Mouse (Mus musculus) Patski (cell line): ENCODE measurements around the gene Syne4. TPM values are rescaled to one million over a fixed set of nuclear protein-coding genes. Genes with fewer than 3 reads are reported as not detected.

Experiments used
- ATAC-seq: fragments of 100-300 bp; one replicate; pipeline ENCODE4 v1.8.0; 2021
- CTCF ChIA-PET: fragments of 350-600 bp; sonication (Branson Sonifier 250); formaldehyde crosslinking; loops from one replicate; lab custom pipeline; 2022; ENCODE audit warnings: inconsistent platforms; lab: Charles Lee
- POLR2A ChIA-PET: fragments of 350-600 bp; sonication (Branson Sonifier 250); formaldehyde crosslinking; loops from one replicate; lab custom pipeline; 2022; ENCODE audit warnings: antibody characterized with exemption, inconsistent platforms; lab: Charles Lee
- DNase-seq: peaks from one replicate; pipeline ENCODE4 v3.0.0-alpha.2; 2011; ENCODE audit warnings: low read depth, low spot score
- H3K27me3 ChIP-seq: fragments of 371-371 bp; one replicate; pipeline ENCODE4 v1.5.1; 2021
- CTCF ChIP-seq: fragments of 100-300 bp; IDR thresholded peaks from one replicate; pipeline ENCODE4 v1.5.1; 2021
- in situ Hi-C: fragments of 300-500 bp; cut with MboI; formaldehyde crosslinking; loops from 3 replicates; pipeline ENCODE4 v1.11.1; 2018; ENCODE audit warnings: low pct_unique_long_range_greater_than_20kb, mixed read lengths
- polyA plus RNA-seq: library from polyadenylated mRNA; unstranded; gene quantifications from one replicate; pipeline ENCODE4 v1.2.3, GENCODE M21; 2021

Gene Syne4
- polyA plus RNA-seq, 1 experiment from 2014 or later: 2.6 TPM

DNA sequence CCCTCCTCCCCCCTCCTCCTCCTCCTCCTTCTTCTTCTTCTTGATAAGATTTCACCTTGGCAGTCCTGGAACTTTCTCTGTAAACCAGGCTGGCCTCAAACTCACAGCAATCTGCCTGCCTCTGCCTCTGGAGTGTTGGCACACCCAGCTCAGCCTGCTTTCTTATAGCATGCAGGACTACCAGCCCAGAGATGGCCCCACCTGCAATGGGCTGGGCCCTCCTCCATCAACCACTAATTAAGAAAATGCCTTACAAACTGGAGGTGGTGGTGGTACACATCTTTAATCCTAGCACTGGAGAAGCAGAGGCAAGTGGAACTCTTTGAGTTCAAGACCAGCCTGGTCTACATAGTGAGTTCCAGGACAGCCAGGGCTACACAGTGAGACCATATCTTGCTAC is 11.8 kb downstream of the Syne4 start:
- H3K27me3 ChIP-seq: no peaks in the 10 kb centered on the region
- in situ Hi-C loops: no loop called here
- CTCF ChIA-PET: interaction anchor here (2.0 kb wide), 1 partner anchor 9 kb away, joined by 7 read pairs; no protein-coding TSS in a partner anchor
- no peak for TF ChIP-seq CTCF
- DNase-seq (no peak), ATAC-seq (no peak)
- POLR2A ChIA-PET: no interaction called here

DNA sequence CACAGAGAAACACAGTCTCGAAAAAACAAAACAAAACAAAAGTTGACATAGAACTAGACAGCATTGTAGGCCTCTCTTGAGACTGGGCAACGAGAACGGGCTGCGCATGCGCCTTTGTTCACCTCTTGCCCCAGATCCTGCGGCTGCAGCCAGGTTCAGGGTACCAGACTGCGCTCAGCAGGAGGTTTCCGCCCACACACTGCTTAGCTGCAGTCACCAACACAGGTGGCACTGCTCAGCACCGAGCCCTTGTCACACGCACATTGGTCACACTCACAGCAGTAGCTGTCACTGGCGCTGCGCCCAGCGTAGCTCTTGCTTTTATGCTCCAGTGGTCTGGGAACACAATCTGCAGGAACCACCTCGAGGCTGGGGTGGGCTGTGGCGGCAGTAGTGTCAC is 12.5 kb downstream of the Syne4 start:
- no peak for TF ChIP-seq CTCF
- DNase-seq (no peak), ATAC-seq (no peak)
- ChIA-PET CTCF (interaction anchor here (1.5 to 2.0 kb wide), 2 partner anchors 9 to 166 kb away, joined by 3 to 7 read pairs; no protein-coding TSS in a partner anchor), POLR2A (no interaction called here)
- no peaks in the 10 kb centered on the region for H3K27me3 ChIP-seq
- in situ Hi-C loops: no loop called here

DNA sequence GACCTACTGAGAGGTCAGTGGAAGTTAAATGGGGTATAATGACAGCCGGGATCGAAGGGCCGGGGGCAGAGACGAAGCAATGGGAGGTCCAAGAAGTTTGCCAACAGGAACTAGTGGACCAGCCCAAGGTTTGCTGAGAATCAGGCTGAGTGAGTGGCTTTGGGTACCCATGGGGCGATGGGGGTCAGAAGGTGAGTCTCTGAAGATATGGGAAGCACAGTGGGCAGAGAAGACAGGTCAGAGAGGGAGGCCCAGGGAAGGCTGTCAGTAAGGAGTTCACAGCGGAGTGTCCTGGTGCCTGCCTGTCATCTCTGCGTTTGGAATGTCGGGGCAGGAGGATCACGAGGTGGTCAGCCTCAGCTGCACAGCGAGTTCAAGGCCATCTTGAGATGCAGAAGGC is 13.8 kb downstream of the Syne4 start:
- DNase-seq (no peak), ATAC-seq (no peak)
- ChIA-PET POLR2A (no interaction called here), CTCF (interaction anchor here (1.5 kb wide), 1 partner anchor 164 kb away, joined by 3 read pairs; no protein-coding TSS in a partner anchor)
- in situ Hi-C loops: no loop called here
- H3K27me3 ChIP-seq: no peaks in the 10 kb centered on the region
- no peak for TF ChIP-seq CTCF

DNA sequence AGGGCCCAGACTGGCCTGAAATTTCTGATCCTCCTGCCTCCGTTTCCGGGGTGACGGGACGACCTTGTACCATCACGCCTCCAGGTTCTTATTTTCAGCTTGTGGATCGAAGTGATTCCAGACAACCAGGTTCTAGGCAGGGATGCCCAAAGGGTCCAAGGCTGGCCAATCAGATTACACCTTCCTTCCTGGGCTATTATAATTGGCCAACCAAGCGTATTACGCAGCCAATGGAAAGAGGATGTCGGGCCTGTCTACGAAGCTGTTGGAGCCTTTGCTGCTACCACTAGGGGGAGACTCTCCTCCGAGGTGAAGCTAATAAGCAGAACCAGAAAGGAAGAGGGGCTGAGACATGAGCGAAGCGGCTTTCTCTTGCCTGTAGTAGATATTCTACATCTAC is 17.3 kb downstream of the Syne4 start:
- H3K27me3 ChIP-seq: no peaks in the 10 kb centered on the region
- no peak for ATAC-seq
- ChIA-PET CTCF (interaction anchor here (1.2 kb wide), 2 partner anchors 17 to 48 kb away, joined by 3 to 4 read pairs; no protein-coding TSS in a partner anchor), POLR2A (no interaction called here)
- TF ChIP-seq CTCF: peak; percentile 69
- in situ Hi-C loops: loop anchor here (10.0 kb wide), 1 partner anchor 103 kb away; no protein-coding TSS in a partner anchor
- DNase-seq: no peak

DNA sequence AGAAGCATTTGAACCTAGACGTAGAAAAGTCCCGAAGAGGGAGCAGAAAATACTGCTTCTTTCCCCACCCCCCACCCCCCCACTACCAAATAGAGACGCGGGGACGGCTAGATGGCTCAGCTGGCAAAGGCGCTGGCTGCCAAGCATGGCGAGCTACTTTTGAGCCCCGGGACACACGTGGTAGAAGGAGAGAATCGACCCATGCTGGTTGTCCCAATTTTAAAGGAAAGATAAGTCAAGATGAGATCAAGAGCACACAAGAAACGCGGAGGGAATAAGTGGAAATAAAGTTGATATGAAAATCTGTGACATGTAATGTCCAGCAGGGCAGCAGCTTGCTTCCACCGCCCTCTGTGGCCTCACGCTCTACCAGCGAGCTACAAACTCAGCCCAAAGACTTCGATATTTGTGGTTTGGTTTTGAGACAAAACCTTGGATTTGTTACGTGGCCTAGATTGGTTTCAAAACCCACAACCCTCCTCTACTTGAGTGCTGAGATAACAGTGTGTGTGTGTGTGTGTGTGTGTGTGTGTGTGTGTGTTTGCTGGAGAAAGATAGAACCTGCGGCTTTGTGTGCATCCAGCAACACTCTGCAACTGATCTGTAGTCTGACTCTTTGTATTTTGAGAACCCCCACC is 18.1 kb downstream of the Syne4 start:
- ChIA-PET CTCF (interaction anchor here (1.1 to 4.1 kb wide), 5 partner anchors 8 to 49 kb away, joined by 3 to 14 read pairs (median 6); no protein-coding TSS in a partner anchor), POLR2A (interaction anchor here (0.6 kb wide), 1 partner anchor 14 kb away, joined by 3 read pairs; no protein-coding TSS in a partner anchor)
- no peak for DNase-seq
- in situ Hi-C loops: loop anchor here (10.0 kb wide), 1 partner anchor 102 kb away; no protein-coding TSS in a partner anchor
- no peaks in the 10 kb centered on the region for H3K27me3 ChIP-seq
- no peak for ATAC-seq
- no peak for TF ChIP-seq CTCF

DNA sequence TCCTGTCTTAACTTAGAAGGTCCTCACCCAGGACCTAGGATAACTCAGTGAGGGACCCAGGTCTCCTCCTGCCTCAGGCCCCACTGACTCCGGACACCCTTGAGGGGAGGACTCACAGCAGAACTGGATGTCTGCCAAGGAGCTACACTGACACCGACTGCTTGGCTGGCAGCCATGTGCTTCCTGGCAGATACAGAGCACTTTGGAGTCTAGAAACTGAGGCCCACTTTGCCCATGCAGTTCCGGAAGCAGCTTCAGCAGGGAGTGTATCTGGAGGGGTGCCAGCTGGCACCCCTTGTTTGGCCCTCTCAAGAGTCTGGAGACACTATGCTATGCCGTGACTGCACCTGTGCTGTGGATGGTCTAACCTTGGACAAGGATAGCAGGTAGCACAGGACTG is 18.8 kb downstream of the Syne4 start:
- no peaks in the 10 kb centered on the region for H3K27me3 ChIP-seq
- in situ Hi-C loops: loop anchor here (10.0 kb wide), 1 partner anchor 101 kb away; no protein-coding TSS in a partner anchor
- DNase-seq (peak; percentile 83), ATAC-seq (peak; percentile 9)
- ChIA-PET POLR2A (interaction anchor here (0.6 kb wide), 1 partner anchor 15 kb away, joined by 3 read pairs; no protein-coding TSS in a partner anchor), CTCF (interaction anchor here (1.0 to 4.1 kb wide), 7 partner anchors 9 to 157 kb away, joined by 3 to 14 read pairs (median 5); partner anchors contain the start of gene E130208F15Rik)
- no peak for TF ChIP-seq CTCF

DNA sequence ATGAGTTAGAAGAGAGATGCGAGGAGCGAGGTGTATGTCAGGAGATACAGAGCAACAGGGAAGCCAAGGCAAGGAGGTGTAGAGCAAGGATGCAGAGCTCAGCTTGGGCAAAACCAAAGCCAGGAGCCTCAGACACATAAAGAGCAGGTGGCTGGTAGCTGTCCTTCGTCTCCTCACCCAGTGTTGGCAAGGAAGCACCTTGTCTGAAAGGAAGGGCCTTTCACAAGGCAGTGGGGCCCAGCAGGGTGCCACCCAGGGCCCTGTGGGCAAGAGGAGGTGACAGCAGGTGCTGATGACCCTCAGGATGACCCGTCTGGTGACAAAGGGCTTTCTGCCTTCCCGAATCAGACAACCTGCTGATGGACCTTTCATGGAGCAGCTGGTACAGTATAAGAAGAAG is 20.0 kb downstream of the Syne4 start:
- ChIA-PET CTCF (interaction anchor here (1.2 to 4.1 kb wide), 5 partner anchors 10 to 38 kb away, joined by 3 to 14 read pairs (median 5); partner anchors contain the start of gene E130208F15Rik), POLR2A (no interaction called here)
- no peak for ATAC-seq
- in situ Hi-C loops: loop anchor here (10.0 kb wide), 1 partner anchor 100 kb away; no protein-coding TSS in a partner anchor
- DNase-seq: no peak
- TF ChIP-seq CTCF: no peak
- H3K27me3 ChIP-seq: peaks cover under 1% of the 10 kb centered on the region

DNA sequence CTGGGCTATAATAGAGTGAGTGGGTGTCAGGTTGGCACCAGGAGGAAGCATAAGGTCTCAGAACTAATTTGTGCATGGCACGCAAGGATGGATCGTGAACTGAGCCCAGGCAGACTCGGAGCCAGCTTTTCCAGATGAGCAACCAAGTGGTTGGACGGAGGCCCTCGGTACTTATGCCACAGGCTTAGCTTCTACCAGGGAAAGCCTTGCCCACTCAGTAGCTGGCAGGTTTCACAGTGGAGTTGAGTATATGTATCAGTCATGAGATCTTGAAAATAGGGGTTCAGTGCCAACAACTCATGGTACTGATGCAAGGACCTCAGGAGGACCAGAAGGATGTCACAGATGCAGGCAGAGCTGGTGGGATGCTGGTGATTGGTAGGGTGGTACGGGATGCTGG is 21.1 kb downstream of the Syne4 start:
- POLR2A ChIA-PET: interaction anchor here (0.8 kb wide), 1 partner anchor 95 kb away, joined by 3 read pairs; no protein-coding TSS in a partner anchor

DNA sequence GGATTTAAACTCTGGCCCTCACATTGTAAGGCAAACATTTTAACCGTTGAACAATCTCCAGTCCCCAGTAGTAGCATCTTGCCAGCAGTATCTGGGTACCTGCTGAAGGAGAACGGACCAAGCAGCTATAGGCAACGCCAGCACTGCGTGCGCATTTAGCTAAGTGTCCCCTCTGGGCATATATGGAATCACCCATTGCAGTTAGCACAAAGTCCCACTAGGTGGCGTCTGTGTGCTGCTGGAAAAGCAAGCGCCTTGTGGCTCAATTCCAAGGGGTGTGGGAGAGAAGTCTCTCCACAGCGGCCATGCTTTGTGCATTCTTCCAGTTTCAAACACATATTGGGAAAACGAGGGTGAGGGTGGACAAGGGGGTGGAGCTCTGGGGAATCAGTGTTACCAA is 21.8 kb downstream of the Syne4 start:
- peak; percentile 96 for TF ChIP-seq CTCF
- no peak for DNase-seq
- ChIA-PET CTCF (interaction anchor here (0.6 to 4.1 kb wide), 23 partner anchors 9 to 189 kb away, joined by 3 to 14 read pairs (median 4); partner anchors contain the start of gene Sdhaf1), POLR2A (interaction anchor here (0.6 kb wide), 1 partner anchor 130 kb away, joined by 3 read pairs; no protein-coding TSS in a partner anchor)
- H3K27me3 ChIP-seq: peaks cover 19% of the 10 kb centered on the region
- in situ Hi-C loops: loop anchor here (10.0 kb wide), 1 partner anchor 98 kb away; no protein-coding TSS in a partner anchor
- no peak for ATAC-seq

More for the DNA sequence above, 21.1 kb downstream of the Syne4 start:
- peaks cover 12% of the 10 kb centered on the region for H3K27me3 ChIP-seq
- DNase-seq (no peak), ATAC-seq (no peak)
- CTCF ChIA-PET: interaction anchor here (0.9 to 4.1 kb wide), 21 partner anchors 9 to 190 kb away, joined by 3 to 14 read pairs (median 5); partner anchors contain the start of gene Sdhaf1
- in situ Hi-C loops: loop anchor here (10.0 kb wide), 1 partner anchor 99 kb away; no protein-coding TSS in a partner anchor
- TF ChIP-seq CTCF: no peak

DNA sequence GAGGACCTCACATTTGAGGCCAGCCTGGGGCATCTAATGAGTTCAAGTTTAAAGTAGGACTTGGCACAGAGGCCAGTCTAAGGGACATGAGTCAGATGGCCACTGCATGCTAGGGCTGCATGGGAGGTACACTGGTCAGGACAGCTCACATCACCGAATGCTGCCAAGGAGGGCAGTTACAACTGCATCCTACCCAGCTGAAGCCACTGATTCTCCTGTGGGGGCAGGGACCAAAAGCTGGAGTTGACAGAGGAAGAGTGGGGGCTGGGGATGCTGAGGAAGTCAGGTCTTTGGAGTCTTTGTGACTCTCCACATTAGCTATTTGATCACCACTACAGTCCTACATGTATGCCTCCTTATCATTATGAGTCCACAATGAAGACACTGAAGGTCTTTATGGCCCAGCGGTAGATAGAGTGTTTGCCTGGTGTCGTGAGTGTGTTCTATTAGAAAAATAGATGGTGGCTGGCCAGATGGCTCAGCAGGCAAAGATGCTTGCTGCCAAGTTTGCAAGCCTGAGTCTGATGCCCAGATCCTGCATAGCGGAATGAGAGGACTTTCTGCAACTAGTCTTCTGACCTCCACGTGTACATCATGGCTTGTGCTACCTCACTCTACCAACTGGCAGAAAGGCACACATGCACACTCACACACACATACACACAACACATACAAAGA is 25.0 kb downstream of the Syne4 start:
- H3K27me3 ChIP-seq: peaks cover 24% of the 10 kb centered on the region
- ChIA-PET CTCF (no interaction called here), POLR2A (no interaction called here)
- in situ Hi-C loops: loop anchor here (10.0 kb wide), 1 partner anchor 95 kb away; no protein-coding TSS in a partner anchor
- ATAC-seq: no peak
- TF ChIP-seq CTCF: no peak
- DNase-seq: no peak
